Mouse (Mus musculus): ENCODE results near the gene Cybc1. TPM values are rescaled to one million over a fixed set of nuclear protein-coding genes. Genes with fewer than 3 reads are reported as not detected.

Cybc1 gene
- polyA plus RNA-seq, 1 experiment: 25.3 TPM

DNA sequence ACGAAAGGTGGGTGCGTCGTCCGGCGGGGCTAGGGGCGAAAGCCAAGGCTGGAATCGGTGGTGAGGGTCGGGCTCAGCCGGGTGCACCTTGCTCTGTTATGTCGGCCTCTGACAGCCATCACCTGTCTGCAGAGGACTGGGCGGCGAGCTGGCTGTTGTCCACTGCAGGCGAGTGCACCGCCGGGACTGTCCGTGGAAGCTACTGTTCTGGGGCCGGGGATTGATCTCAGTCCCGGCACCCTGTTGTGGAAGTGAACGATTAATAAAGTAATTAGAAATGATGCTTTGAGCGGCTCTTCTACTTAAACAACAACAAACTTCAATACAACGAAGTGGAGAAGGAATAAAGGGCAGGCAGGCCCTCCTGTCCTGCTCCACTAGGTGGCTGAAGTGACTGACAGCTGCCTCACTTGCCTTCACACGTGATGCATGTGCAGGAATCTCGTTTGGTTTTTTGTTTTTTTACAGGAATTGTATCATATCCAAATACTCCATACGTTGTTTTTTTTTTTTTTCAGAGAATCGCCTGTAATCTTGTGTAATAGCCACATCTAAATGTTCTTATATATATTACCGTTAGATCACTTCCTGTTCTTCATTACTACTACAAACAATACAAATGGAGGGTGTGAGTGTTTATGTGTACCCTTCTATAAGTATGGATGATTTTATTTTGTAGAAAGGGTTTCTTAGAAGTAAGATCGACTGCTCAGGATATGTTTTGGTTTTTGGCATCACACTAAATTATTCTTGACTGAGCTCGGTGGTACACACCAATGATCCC lies 8.4 kb upstream of the Cybc1 start:
- 2% methylated on average over 28 of the region's 28 CpGs for WGBS
- H3K4me3 ChIP-seq (replicated peaks; ENCODE audit: extremely low read depth, low read depth, low read length): peak overlapping the region; percentile 95
- no peak for TF ChIP-seq POLR2A (IDR thresholded peaks at IDR 0.05; ENCODE audit: borderline replicate concordance, extremely low read depth, low read depth, low read length)
- TF ChIP-seq CTCF (IDR thresholded peaks at IDR 0.05; ENCODE audit: insufficient read depth, low read length): peak; percentile 44
- H3K4me1 ChIP-seq (ENCODE audit: control insufficient read depth, insufficient read depth, low read length): peaks cover 2% of the 10 kb centered on the region; the same call in 1 of the 2 replicates
- DNase-seq: no peak

DNA sequence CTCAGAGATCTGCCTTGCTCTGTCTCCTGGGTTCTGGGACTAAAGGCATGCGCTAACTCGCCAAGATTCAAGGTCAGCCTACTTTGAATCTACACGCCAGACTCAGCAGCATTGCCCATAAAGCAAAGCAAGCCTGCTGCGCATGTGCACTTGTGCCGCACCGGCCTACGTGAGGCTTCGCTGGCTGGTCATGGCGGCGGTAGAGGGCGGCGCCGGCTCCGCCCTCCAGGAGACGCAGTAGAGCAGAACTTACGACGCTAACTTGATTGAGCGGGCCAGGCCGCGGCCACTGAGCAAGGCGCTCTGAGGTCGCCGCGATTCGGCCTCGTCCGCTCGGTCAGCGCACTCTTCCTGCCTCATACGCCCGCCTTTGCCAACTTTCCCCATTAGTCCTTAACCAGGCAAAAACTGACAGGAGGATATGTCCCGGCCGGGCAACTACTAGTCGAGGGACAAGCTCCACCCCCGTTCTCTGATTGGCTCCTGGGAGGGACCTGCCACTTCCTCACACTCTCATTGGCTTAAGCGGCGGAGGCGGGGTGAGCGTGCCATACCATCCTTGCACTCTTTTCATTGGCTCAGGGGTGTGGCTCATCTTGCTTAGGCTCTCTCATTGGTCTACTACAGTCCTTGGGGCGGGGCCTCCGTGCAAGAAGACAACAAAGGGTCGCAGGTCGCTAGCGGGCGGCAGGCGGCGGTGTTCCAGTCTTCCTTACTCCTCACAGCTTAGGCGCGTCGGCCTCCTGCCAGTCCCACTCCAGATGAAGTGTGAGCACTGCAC lies 7.6 kb upstream of the Cybc1 start, which contains the start of gene Narf:
Gene Narf (plus strand): TSS at position 690 of the 781 bp plus-strand sequence.
- WGBS: under 1% methylated on average over 50 of the region's 50 CpGs
- H3K4me3 ChIP-seq (replicated peaks; ENCODE audit: extremely low read depth, low read depth, low read length): peak within 1 kb of the TSS; percentile 95

DNA sequence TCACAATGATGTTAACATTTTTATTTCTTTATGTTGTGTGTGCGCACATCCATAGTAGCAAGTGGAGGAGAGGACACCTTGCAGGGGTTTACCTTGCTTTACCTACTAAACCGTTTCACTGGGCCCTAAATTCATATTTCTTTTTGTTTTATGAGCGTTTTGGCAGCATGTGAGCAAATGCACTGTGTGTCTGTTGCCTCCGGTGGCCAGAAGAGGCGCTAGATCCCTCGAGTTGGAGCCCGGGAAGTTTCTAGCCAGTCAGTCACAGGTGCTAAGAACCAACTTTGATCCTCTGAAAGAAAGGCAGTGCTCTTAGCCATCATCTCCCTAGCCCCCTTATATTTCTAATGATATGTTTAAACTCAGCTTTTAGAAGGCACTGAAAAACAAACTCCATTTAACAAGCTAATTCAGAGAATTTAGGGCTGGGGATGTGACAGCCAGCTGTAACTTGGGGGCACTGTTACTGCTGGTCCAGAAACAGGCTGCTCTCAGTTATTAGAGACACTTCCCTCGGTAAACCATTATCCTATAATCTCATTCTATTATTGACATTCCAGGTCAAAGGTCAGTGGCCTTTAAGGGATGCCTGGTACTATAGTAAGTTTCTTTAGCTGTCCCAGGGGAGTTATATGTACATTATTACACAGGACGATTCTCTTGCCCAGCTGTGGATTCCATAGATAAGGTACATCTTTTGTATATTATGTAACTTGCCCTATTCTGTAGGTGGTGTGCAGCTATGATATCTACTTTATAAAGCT lies 6.5 kb upstream of the Cybc1 start:
- Histone ChIP-seq H3K4me1 (ENCODE audit: control insufficient read depth, insufficient read depth, low read length) (peaks cover 2% of the 10 kb centered on the region; the same call in 1 of the 2 replicates), H3K4me3 (replicated peaks; ENCODE audit: extremely low read depth, low read depth, low read length) (no peak overlapping the region)
- no peak for DNase-seq
- 26% methylated on average over 9 of the region's 9 CpGs for WGBS
- TF ChIP-seq CTCF (IDR thresholded peaks at IDR 0.05; ENCODE audit: insufficient read depth, low read length) (peak; percentile 55), POLR2A (IDR thresholded peaks at IDR 0.05; ENCODE audit: borderline replicate concordance, extremely low read depth, low read depth, low read length) (no peak)

More for the DNA sequence above, 7.6 kb upstream of the Cybc1 start, which contains the start of gene Narf:
- DNase-seq: peak; percentile 99
- peak; percentile 26; the same call in 1 of the 2 replicates for TF ChIP-seq CTCF (IDR thresholded peaks at IDR 0.05; ENCODE audit: insufficient read depth, low read length)
- peak; percentile 88; the same call in 1 of the 2 replicates for TF ChIP-seq POLR2A (IDR thresholded peaks at IDR 0.05; ENCODE audit: borderline replicate concordance, extremely low read depth, low read depth, low read length)
- H3K4me1 ChIP-seq (ENCODE audit: control insufficient read depth, insufficient read depth, low read length): peaks cover 2% of the 10 kb centered on the region; the same call in 1 of the 2 replicates

DNA sequence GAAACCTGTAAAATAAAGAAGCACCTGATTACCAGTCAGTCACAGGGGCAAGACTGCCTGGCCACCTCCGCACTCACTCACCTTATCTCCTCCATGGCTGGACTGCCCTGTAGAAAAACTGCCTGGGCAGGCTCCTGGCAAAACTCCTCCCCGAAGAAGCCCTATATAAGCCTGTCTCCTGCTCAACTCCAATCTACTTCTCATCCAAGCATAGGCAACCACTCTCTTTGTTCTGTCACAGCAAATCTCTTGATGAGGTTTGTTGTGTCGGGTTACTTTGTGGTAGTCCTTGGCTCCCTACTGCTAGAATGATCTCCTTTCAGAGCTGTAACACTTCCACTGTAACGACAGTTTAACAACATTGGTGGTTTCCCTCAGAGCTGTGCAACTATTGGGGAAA lies 3.6 kb upstream of the Cybc1 start:
- DNase-seq: no peak
- Histone ChIP-seq H3K4me1 (ENCODE audit: control insufficient read depth, insufficient read depth, low read length) (peaks cover 5% of the 10 kb centered on the region), H3K4me3 (replicated peaks; ENCODE audit: extremely low read depth, low read depth, low read length) (no peak overlapping the region)
- TF ChIP-seq POLR2A (IDR thresholded peaks at IDR 0.05; ENCODE audit: borderline replicate concordance, extremely low read depth, low read depth, low read length): no peak
- TF ChIP-seq CTCF (IDR thresholded peaks at IDR 0.05; ENCODE audit: insufficient read depth, low read length): no peak
- WGBS: 41% methylated on average over 4 of the region's 4 CpGs

DNA sequence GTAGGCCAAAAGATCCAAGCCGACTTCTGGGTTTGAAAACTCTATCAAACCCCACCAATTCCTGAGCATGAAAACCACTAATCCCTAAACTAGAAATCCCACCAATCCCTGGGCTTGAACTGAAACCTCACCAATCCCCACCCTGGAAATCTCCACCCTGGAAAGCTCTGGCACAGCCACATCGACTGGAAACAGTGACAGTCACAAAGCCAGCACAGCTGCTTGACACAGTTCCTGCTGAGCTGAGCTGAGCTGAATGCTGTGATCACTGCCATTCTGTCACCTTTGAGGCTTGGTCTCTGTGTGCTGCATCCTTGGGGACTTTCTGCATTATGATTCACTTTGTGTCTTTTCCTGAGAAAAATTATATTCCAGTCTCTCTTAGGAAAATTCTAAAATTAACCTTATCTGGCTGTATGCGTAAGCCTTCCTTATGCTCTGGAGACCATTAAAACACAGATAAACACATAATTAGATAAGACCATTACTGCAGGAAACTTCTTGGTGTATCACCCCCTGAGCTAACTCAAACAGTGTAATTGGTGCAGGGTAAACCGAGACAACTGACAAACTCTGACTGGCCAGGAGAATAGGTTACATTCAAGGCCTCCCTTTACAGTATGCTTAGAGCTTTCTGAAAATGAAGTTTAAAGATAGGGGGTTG lies 2.6 kb upstream of the Cybc1 start:
- H3K4me3 ChIP-seq (replicated peaks; ENCODE audit: extremely low read depth, low read depth, low read length): no peak overlapping the region
- WGBS: 56% methylated on average over 4 of the region's 4 CpGs
- H3K4me1 ChIP-seq (ENCODE audit: control insufficient read depth, insufficient read depth, low read length): peaks cover 7% of the 10 kb centered on the region
- DNase-seq: no peak
- no peak for TF ChIP-seq POLR2A (IDR thresholded peaks at IDR 0.05; ENCODE audit: borderline replicate concordance, extremely low read depth, low read depth, low read length)
- TF ChIP-seq CTCF (IDR thresholded peaks at IDR 0.05; ENCODE audit: insufficient read depth, low read length): no peak

DNA sequence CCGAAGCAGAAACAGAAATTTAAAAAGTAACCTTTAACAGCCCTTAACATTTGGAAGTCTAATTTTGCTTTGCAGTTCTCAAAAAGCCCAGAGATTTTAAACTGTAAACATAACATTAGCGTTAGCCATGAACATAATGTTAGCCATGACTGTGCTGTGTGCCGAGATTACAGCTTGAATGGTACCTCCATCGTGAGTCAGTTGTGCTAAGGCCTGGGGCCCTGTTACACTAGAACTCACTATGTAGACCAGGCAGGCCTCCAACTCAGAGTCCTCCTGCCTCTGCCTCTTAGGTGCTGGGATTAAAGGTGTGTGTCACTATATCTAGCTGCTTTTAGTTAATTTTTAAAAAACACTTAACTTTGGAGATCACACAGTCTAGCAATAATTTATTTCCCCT lies 2.1 kb upstream of the Cybc1 start:
- TF ChIP-seq CTCF (IDR thresholded peaks at IDR 0.05; ENCODE audit: insufficient read depth, low read length) (no peak), POLR2A (IDR thresholded peaks at IDR 0.05; ENCODE audit: borderline replicate concordance, extremely low read depth, low read depth, low read length) (no peak)
- no peak for DNase-seq
- WGBS: 80% methylated on average over 4 of the region's 4 CpGs

DNA sequence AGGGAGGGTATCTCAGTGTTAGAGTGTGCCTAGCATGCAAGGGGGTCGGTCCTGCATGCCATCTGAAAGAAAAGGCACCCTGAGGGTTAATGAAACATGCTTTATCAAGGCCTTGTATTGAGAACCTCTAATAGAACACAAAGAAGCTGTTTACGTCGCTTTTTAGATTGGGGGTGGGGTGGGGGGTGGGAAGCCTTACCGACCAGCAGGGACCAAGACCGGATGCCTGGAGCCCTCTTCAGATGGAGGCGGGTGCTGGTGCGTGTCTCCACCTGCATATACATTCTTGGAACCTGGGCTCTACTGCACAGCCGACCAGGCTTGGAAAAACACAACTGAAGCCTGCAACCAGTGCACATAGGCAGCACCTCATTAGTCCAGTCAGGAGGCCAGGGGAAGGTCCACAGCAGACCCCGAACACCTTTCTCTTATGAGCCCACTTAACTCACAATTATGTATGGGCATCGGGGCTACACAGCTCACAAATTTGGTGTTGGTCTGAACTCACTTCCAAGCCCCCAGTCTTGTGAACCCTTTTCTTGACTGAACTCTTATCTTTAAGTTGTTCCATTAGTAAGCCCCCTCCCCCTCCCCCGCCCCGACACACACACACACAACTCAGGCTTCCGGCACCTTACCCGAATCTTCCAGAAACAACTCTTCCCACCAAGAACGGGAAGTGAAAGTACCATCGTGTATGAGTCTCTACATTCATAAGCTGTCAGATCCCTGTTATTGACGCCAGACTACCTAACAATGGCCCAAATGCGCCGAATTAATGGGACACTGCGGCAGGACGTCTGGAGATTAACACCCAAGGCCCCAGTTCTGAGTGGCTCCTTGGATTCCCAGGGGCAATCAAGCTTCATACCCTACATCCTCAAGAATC lies 749 bp downstream of the Cybc1 start:
- no peak for DNase-seq
- peaks cover 7% of the 10 kb centered on the region for H3K4me1 ChIP-seq (ENCODE audit: control insufficient read depth, insufficient read depth, low read length)
- peak overlapping the region; percentile 66 for H3K4me3 ChIP-seq (replicated peaks; ENCODE audit: extremely low read depth, low read depth, low read length)
- TF ChIP-seq CTCF (IDR thresholded peaks at IDR 0.05; ENCODE audit: insufficient read depth, low read length) (no peak), POLR2A (IDR thresholded peaks at IDR 0.05; ENCODE audit: borderline replicate concordance, extremely low read depth, low read depth, low read length) (no peak)
- 10% methylated on average over 21 of the region's 21 CpGs for WGBS

More for the DNA sequence above, 2.1 kb upstream of the Cybc1 start:
- H3K4me1 ChIP-seq (ENCODE audit: control insufficient read depth, insufficient read depth, low read length): peaks cover 7% of the 10 kb centered on the region
- H3K4me3 ChIP-seq (replicated peaks; ENCODE audit: extremely low read depth, low read depth, low read length): no peak overlapping the region

Data from lung, adult 2 months (tissue).